Mouse (Mus musculus) olfactory bulb, adult 2 months (tissue): ENCODE results near the gene Rpl18a. TPM values are rescaled to one million over a fixed set of nuclear protein-coding genes. Genes with fewer than 3 reads are reported as not detected.

ENCODE experiments used
- H3K27ac ChIP-seq: fragments of 200-500 bp; 2 replicates; pipeline ENCODE4 v1.5.1; 2012; ENCODE audit warnings: low read depth, low read length; ENCODE audit not compliant: insufficient read depth
- H3K4me1 ChIP-seq: fragments of 200-500 bp; 2 replicates; pipeline ENCODE4 v1.6.1; 2012; ENCODE audit warnings: low read length; ENCODE audit not compliant: control insufficient read depth, insufficient read depth
- H3K4me3 ChIP-seq: fragments of 200-500 bp; 2 replicates; pipeline ENCODE4 v1.5.1; 2012; ENCODE audit warnings: mild to moderate bottlenecking, low read depth, low read length, moderate library complexity; ENCODE audit not compliant: insufficient read depth
- CTCF ChIP-seq: fragments of 200-500 bp; IDR thresholded peaks from 2 replicates; pipeline ENCODE4 v1.5.1; 2012; ENCODE audit warnings: low read depth, mild to moderate bottlenecking, low read length, moderate library complexity; ENCODE audit not compliant: insufficient read depth
- POLR2A ChIP-seq: fragments of 200-500 bp; IDR thresholded peaks from 2 replicates; pipeline ENCODE4 v1.6.1; 2012; ENCODE audit warnings: mild to moderate bottlenecking, low read depth, low read length, moderate library complexity; ENCODE audit not compliant: insufficient read depth
- WGBS: fragments of 180-500 bp; shearing (Covaris S2); methylation state at CpG from one replicate; pipeline ENCODE4 v1.1.7; 2018; 5-methylcytosine and 5-hydroxymethylcytosine counted together
- polyA plus RNA-seq: library from polyadenylated mRNA; stranded (reverse); fragments of >200 nt; gene quantifications from 2 replicates; pipeline ENCODE4 v1.2.4, GENCODE M21; 2012; ENCODE audit warnings: low replicate concordance; ENCODE audit not compliant: missing spikeins, insufficient read depth, insufficient read length

The Rpl18a gene
- polyA plus RNA-seq, 1 experiment: 776 TPM

GRCm38 (mm10) chr8:70853863-70854262 is 43.3 kb downstream of the Rpl18a start:
- TF ChIP-seq CTCF (no peak), POLR2A (no peak)
- H3K4me1 ChIP-seq: peaks cover 15% of the 10 kb centered on the region
- 81% methylated on average over 2 of the region's 2 CpGs for WGBS
- H3K27ac ChIP-seq: no peak overlapping the region
- H3K4me3 ChIP-seq: no peak overlapping the region

GRCm38 (mm10) chr8:70852595-70853231 is 44.5 kb downstream of the Rpl18a start:
- Histone ChIP-seq H3K4me3 (no peak overlapping the region), H3K4me1 (peaks cover 13% of the 10 kb centered on the region), H3K27ac (no peak overlapping the region)
- no peak for TF ChIP-seq POLR2A
- TF ChIP-seq CTCF: no peak
- 93% methylated on average over 41 of the region's 41 CpGs for WGBS

- H3K4me3 ChIP-seq: no peak overlapping the region
- whole genome bisulfite sequencing: 67% methylated on average over 6 of the region's 6 CpGs
- H3K4me1 ChIP-seq: peaks cover 6% of the 10 kb centered on the region
- TF ChIP-seq CTCF (no peak), POLR2A (no peak)
- no peak overlapping the region for H3K27ac ChIP-seq
Measured at GRCm38 (mm10) chr8:70851837-70852236, 45.4 kb downstream of the Rpl18a start.

- Histone ChIP-seq H3K4me1 (no peaks in the 10 kb centered on the region; the same call in 1 of the 2 replicates), H3K27ac (no peak overlapping the region), H3K4me3 (no peak overlapping the region)
- WGBS: 87% methylated on average over 4 of the region's 4 CpGs
- no peak for TF ChIP-seq CTCF
- TF ChIP-seq POLR2A: no peak
Measured at GRCm38 (mm10) chr8:70850947-70851346, 46.3 kb downstream of the Rpl18a start.

- Histone ChIP-seq H3K4me3 (no peak overlapping the region), H3K27ac (no peak overlapping the region), H3K4me1 (no peaks in the 10 kb centered on the region; the same call in 1 of the 2 replicates)
- 84% methylated on average over 7 of the region's 7 CpGs for WGBS
- TF ChIP-seq POLR2A: no peak
- no peak for TF ChIP-seq CTCF
Measured at GRCm38 (mm10) chr8:70850132-70850845, 46.9 kb downstream of the Rpl18a start.

- Histone ChIP-seq H3K27ac (no peak overlapping the region), H3K4me1 (no peaks in the 10 kb centered on the region), H3K4me3 (no peak overlapping the region)
- no peak for TF ChIP-seq POLR2A
- no peak for TF ChIP-seq CTCF
- WGBS: 69% methylated on average over 3 of the region's 3 CpGs
Measured at GRCm38 (mm10) chr8:70849333-70849990, 47.8 kb downstream of the Rpl18a start.

GRCm38 (mm10) chr8:70846371-70847154 is 50.6 kb downstream of the Rpl18a start:
- Histone ChIP-seq H3K4me1 (no peaks in the 10 kb centered on the region), H3K4me3 (no peak overlapping the region), H3K27ac (no peak overlapping the region)
- WGBS: 61% methylated on average over 15 of the region's 15 CpGs
- TF ChIP-seq CTCF (no peak; the same call in 1 of the 2 replicates), POLR2A (no peak)

GRCm38 (mm10) chr8:70845108-70845507 is 52.1 kb downstream of the Rpl18a start:
- Histone ChIP-seq H3K27ac (no peak overlapping the region), H3K4me1 (0 out of 2 replicates have a peak, but pooled peaks cover 2% of the 10 kb centered on the region), H3K4me3 (no peak overlapping the region)
- 47% methylated on average over 5 of the region's 5 CpGs for WGBS
- no peak for TF ChIP-seq CTCF
- TF ChIP-seq POLR2A: no peak

Other genes starting within 250 kb of the Rpl18a start
- not detected in 2 replicates for gene Pgpep1, start 237.0 kb downstream of the Rpl18a start, polyA plus RNA-seq
- not detected in 2 replicates for gene Lsm4, start 224.2 kb downstream of the Rpl18a start, polyA plus RNA-seq
- not detected in 2 replicates for gene Jund, start 198.5 kb downstream of the Rpl18a start, polyA plus RNA-seq
- gene Iqcn, start 194.0 kb downstream of the Rpl18a start, polyA plus RNA-seq: not detected in 2 replicates
- gene Gm3336, start 178.9 kb downstream of the Rpl18a start, polyA plus RNA-seq: not detected in 2 replicates
- gene Pde4c, start 173.7 kb downstream of the Rpl18a start, polyA plus RNA-seq: not detected in 2 replicates
- 431 and 581 TPM in 2 replicates for gene Rab3a, start 142.7 kb downstream of the Rpl18a start, polyA plus RNA-seq
- gene Mpv17l2, start 136.5 kb downstream of the Rpl18a start, polyA plus RNA-seq: not detected in 2 replicates
- not detected in 2 replicates for gene Pik3r2, start 120.7 kb downstream of the Rpl18a start, polyA plus RNA-seq
- 57.2 TPM in 1 of 2 replicates, not detected in the other for gene Mast3, start 92.4 kb downstream of the Rpl18a start, polyA plus RNA-seq
- not detected in 2 replicates for gene Il12rb1, start 89.0 kb downstream of the Rpl18a start, polyA plus RNA-seq
- gene Arrdc2, start 57.7 kb downstream of the Rpl18a start, polyA plus RNA-seq: not detected in 2 replicates
- not detected in 2 replicates for gene Kcnn1, start 34.2 kb downstream of the Rpl18a start, polyA plus RNA-seq
- gene Ccdc124, start 23.5 kb downstream of the Rpl18a start, polyA plus RNA-seq: not detected in 2 replicates
- gene Slc5a5, start 4.7 kb downstream of the Rpl18a start, polyA plus RNA-seq: not detected in 2 replicates
- gene Map1s, start 8.5 kb upstream of the Rpl18a start, polyA plus RNA-seq: not detected in 2 replicates